Mouse (Mus musculus) bone marrow, adult 2 months (tissue): ENCODE measurements around the gene Gm11541. TPM values are rescaled to one million over a fixed set of nuclear protein-coding genes. Genes with fewer than 3 reads are reported as not detected.
A peak's percentile ranks its signal among the peaks of the same experiment; 100 is the strongest.

Experiments used
- H3K27ac ChIP-seq: fragments of 200-500 bp; 2 replicates; pipeline ENCODE4 v1.5.1; 2012; ENCODE audit warnings: low read depth, mild to moderate bottlenecking, control low read depth, inconsistent platforms, low read length; ENCODE audit not compliant: control insufficient read depth, poor library complexity, insufficient read depth
- H3K4me1 ChIP-seq: fragments of 200-500 bp; 2 replicates; pipeline ENCODE4 v1.6.1; 2011; ENCODE audit warnings: low read length; ENCODE audit not compliant: control insufficient read depth, insufficient read depth
- H3K4me3 ChIP-seq: fragments of 200-500 bp; replicated peaks from 2 replicates; pipeline ENCODE3; 2011; ENCODE audit warnings: mild to moderate bottlenecking, low read depth, low read length, control low read depth; ENCODE audit not compliant: control insufficient read depth
- CTCF ChIP-seq: fragments of 200-500 bp; IDR thresholded peaks from 2 replicates; pipeline ENCODE4 v1.5.1; 2011; ENCODE audit warnings: low read length, control low read depth; ENCODE audit not compliant: control insufficient read depth, insufficient read depth
- POLR2A ChIP-seq: fragments of 200-500 bp; IDR thresholded peaks from 2 replicates; pipeline ENCODE4 v1.6.1; 2011; ENCODE audit warnings: low read depth, mild to moderate bottlenecking, control low read depth, low read length, borderline replicate concordance; ENCODE audit not compliant: control insufficient read depth
- WGBS: fragments of 180-500 bp; shearing (Covaris S2); methylation state at CpG from one replicate; pipeline ENCODE4 v1.1.7; 2018; 5-methylcytosine and 5-hydroxymethylcytosine counted together
- polyA plus RNA-seq: library from polyadenylated mRNA; stranded (reverse); fragments of >200 nt; gene quantifications from 2 replicates; pipeline ENCODE4 v1.2.4, GENCODE M21; 2011; ENCODE audit warnings: low replicate concordance; ENCODE audit not compliant: missing spikeins, insufficient read depth, insufficient read length

The Gm11541 gene
- polyA plus RNA-seq, 1 experiment, result not detected

GRCm38 (mm10) chr11:94681640-94682039 is 22.7 kb downstream of the Gm11541 start:
- no peak overlapping the region for H3K4me3 ChIP-seq
- TF ChIP-seq CTCF (no peak), POLR2A (no peak)
- H3K27ac ChIP-seq, result no peak overlapping the region
- no peaks in the 10 kb centered on the region for H3K4me1 ChIP-seq
- WGBS, result 81% methylated on average over 4 of the region's 4 CpGs

GRCm38 (mm10) chr11:94680639-94681038 is 23.7 kb downstream of the Gm11541 start:
- Histone ChIP-seq H3K27ac (no peak overlapping the region), H3K4me3 (no peak overlapping the region), H3K4me1 (no peaks in the 10 kb centered on the region)
- TF ChIP-seq POLR2A (no peak), CTCF (peak; percentile 17; the same call in 1 of the 2 replicates)

- TF ChIP-seq POLR2A (no peak), CTCF (no peak)
- no peaks in the 10 kb centered on the region for H3K4me1 ChIP-seq
- WGBS, result 38% methylated on average over 15 of the region's 15 CpGs
- no peak overlapping the region for H3K27ac ChIP-seq
- H3K4me3 ChIP-seq, result peak overlapping the region; percentile 62
Measured at GRCm38 (mm10) chr11:94677607-94678145, 26.6 kb downstream of the Gm11541 start.

GRCm38 (mm10) chr11:94676754-94677606 is 27.3 kb downstream of the Gm11541 start, which contains the start of gene Xylt2:
Xylt2 (minus strand) TSS chr11:94677515.
- TF ChIP-seq CTCF, result no peak
- peak; percentile 52; the same call in 1 of the 2 replicates for TF ChIP-seq POLR2A
- no peaks in the 10 kb centered on the region for H3K4me1 ChIP-seq
- peak within 1 kb of the TSS; percentile 31; the same call in 1 of the 2 replicates for H3K27ac ChIP-seq
- under 1% methylated on average over 82 of the region's 82 CpGs for WGBS
- H3K4me3 ChIP-seq, result peak within 1 kb of the TSS; percentile 94

DNA sequence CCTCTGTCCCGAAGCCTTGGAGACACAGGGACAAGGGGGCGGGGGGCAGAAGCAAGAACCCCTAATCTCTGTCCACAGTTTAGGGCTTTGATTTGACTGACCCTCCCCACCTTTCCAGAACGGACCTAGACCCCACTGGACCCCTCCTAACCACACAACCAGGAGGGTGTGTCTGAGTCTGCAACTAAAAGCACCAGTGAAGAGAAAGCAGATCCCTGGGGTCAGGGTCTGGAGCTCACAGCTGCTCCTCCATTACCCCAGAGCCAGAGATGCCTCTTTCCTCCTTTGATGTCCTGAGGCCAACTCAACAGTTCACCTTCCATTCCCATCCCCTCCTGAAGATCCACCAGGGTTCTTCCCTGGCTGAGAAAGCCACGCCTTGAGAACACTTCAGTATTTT is 28.0 kb downstream of the Gm11541 start:
- WGBS, result 47% methylated on average over 4 of the region's 4 CpGs
- Histone ChIP-seq H3K27ac (no peak overlapping the region), H3K4me3 (no peak overlapping the region), H3K4me1 (no peaks in the 10 kb centered on the region)
- no peak for TF ChIP-seq CTCF
- TF ChIP-seq POLR2A, result no peak

GRCm38 (mm10) chr11:94675446-94675845 is 28.9 kb downstream of the Gm11541 start:
- H3K4me1 ChIP-seq, result no peaks in the 10 kb centered on the region
- TF ChIP-seq CTCF, result no peak
- no peak for TF ChIP-seq POLR2A
- H3K27ac ChIP-seq, result no peak overlapping the region
- 90% methylated on average over 5 of the region's 5 CpGs for WGBS
- no peak overlapping the region for H3K4me3 ChIP-seq

GRCm38 (mm10) chr11:94674984-94675383 is 29.3 kb downstream of the Gm11541 start:
- H3K4me1 ChIP-seq, result no peaks in the 10 kb centered on the region
- 84% methylated on average over 5 of the region's 5 CpGs for WGBS

GRCm38 (mm10) chr11:94665281-94665680 is 39.0 kb downstream of the Gm11541 start:
- 77% methylated on average over 6 of the region's 6 CpGs for WGBS
- H3K4me3 ChIP-seq, result no peak overlapping the region
- no peak overlapping the region for H3K27ac ChIP-seq
- H3K4me1 ChIP-seq, result no peaks in the 10 kb centered on the region
- TF ChIP-seq CTCF (no peak), POLR2A (no peak)

More at GRCm38 (mm10) chr11:94674984-94675383, 29.3 kb downstream of the Gm11541 start:
- Histone ChIP-seq H3K27ac (no peak overlapping the region), H3K4me3 (no peak overlapping the region)
- TF ChIP-seq CTCF (no peak), POLR2A (no peak)
